Mouse (Mus musculus) bone marrow, adult 2 months (tissue): ENCODE data around the gene Irf1. TPM values are rescaled to one million over a fixed set of nuclear protein-coding genes. Genes with fewer than 3 reads are reported as not detected.

ENCODE experiments used
- H3K27ac ChIP-seq: fragments of 200-500 bp; 2 replicates; pipeline ENCODE4 v1.5.1; 2012; ENCODE audit warnings: low read depth, mild to moderate bottlenecking, control low read depth, inconsistent platforms, low read length; ENCODE audit not compliant: control insufficient read depth, poor library complexity, insufficient read depth
- H3K4me1 ChIP-seq: fragments of 200-500 bp; 2 replicates; pipeline ENCODE4 v1.6.1; 2011; ENCODE audit warnings: low read length; ENCODE audit not compliant: control insufficient read depth, insufficient read depth
- H3K4me3 ChIP-seq: fragments of 200-500 bp; replicated peaks from 2 replicates; pipeline ENCODE3; 2011; ENCODE audit warnings: mild to moderate bottlenecking, low read depth, low read length, control low read depth; ENCODE audit not compliant: control insufficient read depth
- CTCF ChIP-seq: fragments of 200-500 bp; IDR thresholded peaks from 2 replicates; pipeline ENCODE4 v1.5.1; 2011; ENCODE audit warnings: low read length, control low read depth; ENCODE audit not compliant: control insufficient read depth, insufficient read depth
- POLR2A ChIP-seq: fragments of 200-500 bp; IDR thresholded peaks from 2 replicates; pipeline ENCODE4 v1.6.1; 2011; ENCODE audit warnings: low read depth, mild to moderate bottlenecking, control low read depth, low read length, borderline replicate concordance; ENCODE audit not compliant: control insufficient read depth
- WGBS: fragments of 180-500 bp; shearing (Covaris S2); methylation state at CpG from one replicate; pipeline ENCODE4 v1.1.7; 2018; 5-methylcytosine and 5-hydroxymethylcytosine counted together
- polyA plus RNA-seq: library from polyadenylated mRNA; stranded (reverse); fragments of >200 nt; gene quantifications from 2 replicates; pipeline ENCODE4 v1.2.4, GENCODE M21; 2011; ENCODE audit warnings: low replicate concordance; ENCODE audit not compliant: missing spikeins, insufficient read depth, insufficient read length

Irf1 gene
- polyA plus RNA-seq, 1 experiment = 35.5 TPM

- no peak for TF ChIP-seq POLR2A
- TF ChIP-seq CTCF = no peak
- Histone ChIP-seq H3K27ac (no peak overlapping the region), H3K4me1 (peaks cover 4% of the 10 kb centered on the region), H3K4me3 (peak overlapping the region; percentile 6)
- WGBS = 18% methylated on average over 9 of the region's 9 CpGs
These were observed 2.7 kb downstream of the Irf1 start for GRCm38 (mm10) chr11:53772536-53772935.

- TF ChIP-seq CTCF (no peak), POLR2A (no peak)
- 73% methylated on average over 5 of the region's 5 CpGs for WGBS
- Histone ChIP-seq H3K4me1 (peaks cover 4% of the 10 kb centered on the region), H3K27ac (no peak within 1 kb of the TSS), H3K4me3 (peak within 1 kb of the TSS; percentile 6)
These were observed 3.3 kb downstream of the Irf1 start, which contains the start of gene Gm17334 for GRCm38 (mm10) chr11:53773087-53773486. Gm17334 (minus strand) TSS chr11:53773187.

GRCm38 (mm10) chr11:53773641-53774360, 4.0 kb downstream of the Irf1 start:
- Histone ChIP-seq H3K27ac (no peak overlapping the region), H3K4me1 (peaks cover 4% of the 10 kb centered on the region), H3K4me3 (no peak overlapping the region)
- 77% methylated on average over 16 of the region's 16 CpGs for WGBS
- no peak for TF ChIP-seq POLR2A
- no peak for TF ChIP-seq CTCF

- 69% methylated on average over 13 of the region's 13 CpGs for WGBS
- TF ChIP-seq POLR2A (no peak), CTCF (no peak)
- no peak overlapping the region for H3K27ac ChIP-seq
- H3K4me3 ChIP-seq = no peak overlapping the region
- no peaks in the 10 kb centered on the region; the same call in 1 of the 2 replicates for H3K4me1 ChIP-seq
These were observed 4.9 kb downstream of the Irf1 start for GRCm38 (mm10) chr11:53774659-53775255.

GRCm38 (mm10) chr11:53777736-53778135, 7.9 kb downstream of the Irf1 start:
- H3K4me1 ChIP-seq = peaks cover 1% of the 10 kb centered on the region; the same call in 1 of the 2 replicates
- H3K4me3 ChIP-seq = no peak overlapping the region
- 76% methylated on average over 5 of the region's 5 CpGs for WGBS
- TF ChIP-seq POLR2A (no peak), CTCF (no peak)
- no peak overlapping the region for H3K27ac ChIP-seq

GRCm38 (mm10) chr11:53778455-53778854, 8.6 kb downstream of the Irf1 start:
- Histone ChIP-seq H3K4me1 (peaks cover 3% of the 10 kb centered on the region), H3K4me3 (no peak overlapping the region), H3K27ac (no peak overlapping the region)
- TF ChIP-seq CTCF (no peak), POLR2A (no peak)
- 84% methylated on average over 5 of the region's 5 CpGs for WGBS

GRCm38 (mm10) chr11:53779808-53780207, 10.0 kb downstream of the Irf1 start:
- no peak for TF ChIP-seq CTCF
- no peak for TF ChIP-seq POLR2A
- peaks cover 6% of the 10 kb centered on the region for H3K4me1 ChIP-seq
- H3K27ac ChIP-seq = no peak overlapping the region
- no peak overlapping the region for H3K4me3 ChIP-seq
- 34% methylated on average over 2 of the region's 2 CpGs for WGBS

- WGBS = 43% methylated on average over 3 of the region's 3 CpGs
- H3K4me3 ChIP-seq = no peak overlapping the region
- no peak overlapping the region for H3K27ac ChIP-seq
- TF ChIP-seq POLR2A (no peak), CTCF (no peak)
- peaks cover 6% of the 10 kb centered on the region for H3K4me1 ChIP-seq
These were observed 10.4 kb downstream of the Irf1 start for GRCm38 (mm10) chr11:53780262-53780661.

GRCm38 (mm10) chr11:53781201-53781775, 11.5 kb downstream of the Irf1 start:
- WGBS = 83% methylated on average over 4 of the region's 4 CpGs

More at GRCm38 (mm10) chr11:53781201-53781775, 11.5 kb downstream of the Irf1 start:
- TF ChIP-seq POLR2A = no peak
- no peak for TF ChIP-seq CTCF
- H3K4me3 ChIP-seq = no peak overlapping the region
- peaks cover 10% of the 10 kb centered on the region for H3K4me1 ChIP-seq
- H3K27ac ChIP-seq = no peak overlapping the region
